Comparison of ENCODE assay signal across 7 mouse cellular contexts in the genomic region with DNA sequence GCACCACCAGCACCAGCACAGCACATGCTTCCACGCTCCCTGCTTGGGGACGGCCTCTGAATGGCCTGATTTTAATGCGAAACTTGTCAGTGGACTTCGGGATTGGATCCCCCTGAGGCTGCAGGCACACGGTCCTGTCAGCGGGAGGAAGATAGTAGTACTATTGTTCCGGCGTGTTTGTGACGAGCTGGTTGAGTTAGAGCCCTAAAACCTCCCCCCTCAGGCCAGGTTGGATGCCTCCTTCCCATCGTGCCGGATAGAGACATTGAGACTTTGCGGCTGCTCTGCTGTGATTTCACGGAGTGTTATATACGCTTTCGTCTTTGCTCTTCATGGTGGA. TPM values are rescaled to one million over a fixed set of nuclear protein-coding genes. Genes with fewer than 3 reads are reported as not detected.
A peak's percentile ranks its signal among the peaks of the same experiment; 100 is the strongest.
DNase-seq lines count a peak whose midpoint lies in the region; ATAC-seq and TF ChIP-seq lines count a peak whose summit lies in the region.

No protein-coding gene starts in this region.

- peak overlapping the region; percentile 65; the same call in 1 of the 2 replicates for H3K4me3 ChIP-seq in spleen, adult 2 months (ENCODE audit: extremely low read depth, insufficient read depth, insufficient read length)
- H3K4me3 ChIP-seq in forebrain, embryonic 14.5 days (ENCODE audit: low read depth, low read length) = peak overlapping the region; percentile 94
- H3K4me3 ChIP-seq in intestine, embryonic 16.5 days (ENCODE audit: low read length) = peak overlapping the region; percentile 92

- H3K4me1 ChIP-seq in spleen, adult 2 months (ENCODE audit: control insufficient read depth, insufficient read depth, insufficient read length) = no peaks in the 10 kb centered on the region; the same call in none of the 2 replicates
- H3K4me1 ChIP-seq in forebrain, embryonic 14.5 days (ENCODE audit: control insufficient read depth, insufficient read depth, low read length) = peaks cover 18% of the 10 kb centered on the region
- peaks cover 11% of the 10 kb centered on the region; the same call in 1 of the 2 replicates for H3K4me1 ChIP-seq in intestine, embryonic 16.5 days (ENCODE audit: control insufficient read depth, insufficient read depth, low read length)

- DNase-seq in spleen, adult 2 months (ENCODE audit: low read depth in 1 of 2, low spot score in 2 of 2) = no peak
- DNase-seq in spleen, adult 18-20 months = no peak
- DNase-seq in cerebellum, adult 11 months = peak; percentile 27
- no peak for DNase-seq in forebrain, embryonic 14.5 days (ENCODE audit: low spot score)
- DNase-seq in lung, postnatal 10 days = peak; percentile 11

- no peak for TF ChIP-seq CTCF in spleen, adult 2 months (IDR thresholded peaks at IDR 0.05; ENCODE audit: extremely low read depth, insufficient read depth, insufficient read length, insufficient replicate concordance)

- no peaks in the 10 kb centered on the region for H3K36me3 ChIP-seq in spleen, adult 2 months (ENCODE audit: control insufficient read depth, insufficient read depth, low read length)
- no peaks in the 10 kb centered on the region for H3K36me3 ChIP-seq in forebrain, embryonic 14.5 days (ENCODE audit: control insufficient read depth, insufficient read depth, low read length)
- no peaks in the 10 kb centered on the region for H3K36me3 ChIP-seq in intestine, embryonic 16.5 days (ENCODE audit: control insufficient read depth, insufficient read depth, low read length)

- no peak overlapping the region for H3K27ac ChIP-seq in spleen, adult 2 months (ENCODE audit: insufficient read depth, low read length)
- H3K27ac ChIP-seq in forebrain, embryonic 14.5 days (ENCODE audit: low read depth, low read length) = peak overlapping the region; percentile 98; the same call in 1 of the 2 replicates
- H3K27ac ChIP-seq in intestine, embryonic 16.5 days (ENCODE audit: low read length) = no peak overlapping the region

- H3K9ac ChIP-seq in forebrain, embryonic 14.5 days (ENCODE audit: low read length) = peak overlapping the region; percentile 98
- H3K9ac ChIP-seq in intestine, embryonic 16.5 days (ENCODE audit: low read depth, low read length) = peak overlapping the region; percentile 98

- peaks cover 2% of the 10 kb centered on the region for H3K27me3 ChIP-seq in spleen, adult 2 months (ENCODE audit: control insufficient read depth, insufficient read depth, low read length)
- H3K27me3 ChIP-seq in forebrain, embryonic 14.5 days (replicated peaks; ENCODE audit: control insufficient read depth, insufficient read depth, low read length) = no peaks in the 10 kb centered on the region
- no peaks in the 10 kb centered on the region for H3K27me3 ChIP-seq in intestine, embryonic 16.5 days (replicated peaks; ENCODE audit: control insufficient read depth, insufficient read depth, low read length)

- ATAC-seq in forebrain, embryonic 14.5 days = peak; percentile 6; the same call in 1 of the 2 replicates
- peak; percentile 3; the same call in 1 of the 2 replicates for ATAC-seq in intestine, embryonic 16.5 days
- no peak for ATAC-seq in inflammation-experienced regulatory T-cells, adult 6 months

- peak overlapping the region; percentile 72 for H3K4me2 ChIP-seq in forebrain, embryonic 14.5 days (ENCODE audit: low read length)
- H3K4me2 ChIP-seq in intestine, embryonic 16.5 days (ENCODE audit: low read depth, low read length) = peak overlapping the region; percentile 82

- TF ChIP-seq POLR2A in spleen, adult 2 months (IDR thresholded peaks at IDR 0.05; ENCODE audit: low read depth, low read length) = no peak

- no peaks in the 10 kb centered on the region for H3K9me3 ChIP-seq in forebrain, embryonic 14.5 days (replicated peaks; ENCODE audit: control insufficient read depth, low read length)
- no peaks in the 10 kb centered on the region for H3K9me3 ChIP-seq in intestine, embryonic 16.5 days (ENCODE audit: control insufficient read depth, low read length)

- 21% methylated on average over 15 of the region's 15 CpGs for WGBS in spleen, adult 2 months
- WGBS in forebrain, embryonic 14.5 days = 2% methylated on average over 15 of the region's 15 CpGs
- WGBS in intestine, embryonic 16.5 days = 4% methylated on average over 15 of the region's 15 CpGs

RNA-seq across cellular contexts. Expression of a gene that starts 1.3 kb away (rescaled TPM):
- polyA plus RNA-seq in spleen, adult 2 months (2012; rRNA removed) = 2.3 and 2.8 TPM in 2 replicates
- polyA plus RNA-seq in forebrain, embryonic 14.5 days (2014; fragmentation: Nextera tagmentation; extraction: Ambion mirVana) = 13.2 and 15.6 TPM in 2 replicates
- polyA plus RNA-seq in intestine, embryonic 16.5 days (2015; fragmentation: Nextera tagmentation; extraction: Ambion mirVana) = 2.3 and 3.1 TPM in 2 replicates
- under 1 TPM in 2 of 3 experiments, not detected in 1; 0.64 to 0.79 TPM for polyA plus RNA-seq in inflammation-experienced regulatory T-cells, adult 6 months (2017; shearing (Covaris generic))

Comparison
In these comparisons a context has a peak if more than half of its experiments do, and no peak if none do; other contexts are left out.
1. DNase-seq: peak in cerebellum, adult 11 months (single experiment) and lung, postnatal 10 days (single experiment); none in spleen, adult 2 months (0 of 2), spleen, adult 18-20 months (0 of 2) and forebrain, embryonic 14.5 days (single experiment).
2. Peak in every context shown above with its lines, with median percentiles within 50 percentile points of each other: H3K4me3 ChIP-seq.